Mouse (Mus musculus): ENCODE data around the gene Iqcn. TPM values are rescaled to one million over a fixed set of nuclear protein-coding genes. Genes with fewer than 3 reads are reported as not detected.
A peak's percentile ranks its signal among the peaks of the same experiment; 100 is the strongest.

Iqcn gene
- polyA plus RNA-seq, 1 experiment from 2014 or later, result 0.04 TPM

DNA sequence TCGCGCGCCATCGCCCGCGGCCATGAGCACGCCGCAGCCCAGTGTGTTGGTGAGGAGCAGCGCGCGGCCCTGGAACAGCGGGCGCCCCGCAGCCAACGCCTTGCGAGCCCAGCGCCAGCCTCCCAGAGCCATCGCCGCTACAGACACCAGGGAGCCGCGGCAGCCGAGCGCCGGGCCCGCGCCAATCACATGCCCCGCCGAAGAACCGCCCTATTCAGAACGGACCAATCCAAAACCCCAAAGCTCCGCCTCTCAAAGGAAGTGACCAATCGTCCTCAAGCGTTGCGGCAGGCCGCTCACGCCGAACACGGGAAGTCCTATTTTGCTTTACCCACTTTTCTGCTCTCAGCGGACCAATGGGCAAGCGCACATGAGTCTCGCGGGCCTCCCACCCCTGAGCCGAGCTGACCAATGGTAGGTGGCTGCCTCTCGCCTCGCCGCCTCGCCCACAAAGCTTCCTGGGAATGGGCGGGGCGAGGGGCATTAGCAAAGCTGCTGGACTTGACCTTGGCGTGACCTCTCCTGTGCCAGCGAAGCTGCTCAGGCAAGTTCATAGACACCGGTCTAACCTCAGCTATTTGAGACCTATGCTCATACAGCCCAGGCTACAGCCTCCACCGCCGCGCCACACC, 57.6 kb downstream of the Iqcn start, which contains the start of gene Mpv17l2:
Gene Mpv17l2 (minus strand): TSS at position 172 of the 632 bp plus-strand sequence.
- ATAC-seq (ENCODE audit: insufficient read depth) (peak; percentile 96), DNase-seq (peak; percentile 99)
- Histone ChIP-seq H3K9me3 (ENCODE audit: low read depth, low read length) (no peaks in the 10 kb centered on the region), H3K36me3 (ENCODE audit: insufficient read depth) (peaks cover 22% of the 10 kb centered on the region; the same call in 1 of the 2 replicates), H3K9ac (peak within 1 kb of the TSS; percentile 75), H3K4me1 (ENCODE audit: insufficient read depth) (peaks cover 8% of the 10 kb centered on the region; the same call in 1 of the 2 replicates), H3K4me3 (ENCODE audit: low read depth, low read length) (peak within 1 kb of the TSS; percentile 70), H3K27me3 (ENCODE audit: insufficient read depth, low read length) (no peaks in the 10 kb centered on the region), H3K4me2 (peak within 1 kb of the TSS; percentile 100), H3K27ac (ENCODE audit: low read depth) (peak within 1 kb of the TSS; percentile 73)
- WGBS, result under 1% methylated on average over 55 of the region's 55 CpGs
- TF ChIP-seq CTCF (IDR thresholded peaks at IDR 0.05; ENCODE audit: low read depth), result no peak

DNA sequence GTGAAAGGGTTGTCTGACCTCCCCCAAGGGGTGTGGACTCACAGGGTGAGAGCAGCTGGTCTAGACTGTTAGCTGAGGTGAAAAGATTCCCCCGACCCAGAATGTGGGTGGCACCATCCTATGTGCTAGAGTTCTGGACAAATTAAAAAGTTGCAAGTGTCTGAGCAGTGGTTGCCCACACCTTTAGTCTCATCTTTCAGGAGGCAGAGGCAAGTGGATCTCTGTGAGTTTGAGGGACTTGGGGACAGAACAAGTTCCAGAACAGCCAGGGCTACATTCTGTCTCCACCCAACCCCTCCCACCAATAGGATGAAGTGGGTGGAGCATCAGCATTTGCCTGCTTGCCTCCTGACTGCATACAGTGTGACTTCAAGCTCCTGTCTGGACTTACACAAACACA, 58.9 kb downstream of the Iqcn start:
- no peak overlapping the region for H3K27ac ChIP-seq (ENCODE audit: low read depth)
- H3K27me3 ChIP-seq (ENCODE audit: insufficient read depth, low read length), result no peaks in the 10 kb centered on the region
- no peak overlapping the region for H3K4me2 ChIP-seq
- peaks cover 8% of the 10 kb centered on the region; the same call in 1 of the 2 replicates for H3K4me1 ChIP-seq (ENCODE audit: insufficient read depth)
- ATAC-seq (ENCODE audit: insufficient read depth), result no peak
- peaks cover 16% of the 10 kb centered on the region; the same call in 1 of the 2 replicates for H3K36me3 ChIP-seq (ENCODE audit: insufficient read depth)
- no peaks in the 10 kb centered on the region for H3K9me3 ChIP-seq (ENCODE audit: low read depth, low read length)
- no peak overlapping the region for H3K4me3 ChIP-seq (ENCODE audit: low read depth, low read length)
- DNase-seq, result no peak
- H3K9ac ChIP-seq, result no peak overlapping the region
- WGBS, result 79% methylated on average over 1 of the region's 1 CpGs
- TF ChIP-seq CTCF (IDR thresholded peaks at IDR 0.05; ENCODE audit: low read depth), result no peak

DNA sequence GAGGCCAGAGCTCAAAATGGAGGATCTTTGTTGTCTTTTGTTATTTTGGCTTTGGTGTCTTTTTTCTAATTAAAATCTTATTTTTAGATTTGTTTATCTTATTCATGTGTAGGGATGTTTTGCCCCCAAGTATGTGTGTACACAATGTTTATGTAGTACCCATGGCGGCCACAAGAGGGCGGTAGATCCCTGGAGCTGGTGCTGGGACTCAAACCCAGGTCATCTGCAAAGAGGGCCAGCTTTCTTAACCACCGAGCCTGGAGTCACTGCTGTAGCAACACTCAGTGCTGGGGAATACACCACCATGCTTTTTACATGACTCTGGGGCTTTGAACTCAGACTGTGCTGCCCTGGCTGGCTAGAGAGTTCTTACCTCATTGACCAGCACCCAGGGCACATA, 60.1 kb downstream of the Iqcn start:
- ATAC-seq (ENCODE audit: insufficient read depth) (no peak), DNase-seq (peak; percentile 69)
- Histone ChIP-seq H3K9ac (no peak overlapping the region), H3K27ac (ENCODE audit: low read depth) (0 out of 2 replicates have a peak overlapping the region, but pooled peaks have one; percentile 8), H3K27me3 (ENCODE audit: insufficient read depth, low read length) (no peaks in the 10 kb centered on the region), H3K4me3 (ENCODE audit: low read depth, low read length) (no peak overlapping the region), H3K4me1 (ENCODE audit: insufficient read depth) (peaks cover 8% of the 10 kb centered on the region; the same call in 1 of the 2 replicates), H3K36me3 (ENCODE audit: insufficient read depth) (peaks cover 11% of the 10 kb centered on the region), H3K4me2 (no peak overlapping the region), H3K9me3 (ENCODE audit: low read depth, low read length) (no peaks in the 10 kb centered on the region)
- TF ChIP-seq CTCF (IDR thresholded peaks at IDR 0.05; ENCODE audit: low read depth), result peak; percentile 87
- 8% methylated on average over 3 of the region's 3 CpGs for WGBS

DNA sequence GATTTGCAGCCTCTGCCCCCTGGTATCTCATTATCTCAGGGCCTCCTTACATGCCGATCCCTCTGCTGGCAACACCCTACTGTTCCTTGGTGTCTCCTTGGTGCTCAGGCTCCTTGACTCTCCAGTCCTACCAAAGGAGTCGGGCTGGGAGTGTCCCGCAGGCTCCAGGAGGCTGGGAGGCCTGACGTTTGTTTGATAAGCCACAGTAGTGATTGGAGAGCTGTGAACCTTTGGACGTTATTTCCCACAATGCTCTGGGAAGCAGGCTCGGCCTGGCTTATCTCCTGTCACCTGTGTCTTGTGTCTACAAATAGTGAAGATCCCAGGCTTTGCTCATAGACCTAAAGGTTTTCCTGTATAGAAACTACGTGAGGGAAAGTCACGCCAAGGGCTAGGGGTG, 60.8 kb downstream of the Iqcn start:
- WGBS, result 63% methylated on average over 8 of the region's 8 CpGs
- Histone ChIP-seq H3K4me1 (ENCODE audit: insufficient read depth) (peaks cover 8% of the 10 kb centered on the region; the same call in 1 of the 2 replicates), H3K9me3 (ENCODE audit: low read depth, low read length) (no peaks in the 10 kb centered on the region), H3K27me3 (ENCODE audit: insufficient read depth, low read length) (no peaks in the 10 kb centered on the region), H3K9ac (no peak overlapping the region), H3K4me2 (peak overlapping the region; percentile 4; the same call in 1 of the 2 replicates), H3K27ac (ENCODE audit: low read depth) (no peak overlapping the region), H3K36me3 (ENCODE audit: insufficient read depth) (peaks cover 18% of the 10 kb centered on the region), H3K4me3 (ENCODE audit: low read depth, low read length) (no peak overlapping the region)
- DNase-seq, result no peak
- TF ChIP-seq CTCF (IDR thresholded peaks at IDR 0.05; ENCODE audit: low read depth), result no peak
- ATAC-seq (ENCODE audit: insufficient read depth), result no peak

DNA sequence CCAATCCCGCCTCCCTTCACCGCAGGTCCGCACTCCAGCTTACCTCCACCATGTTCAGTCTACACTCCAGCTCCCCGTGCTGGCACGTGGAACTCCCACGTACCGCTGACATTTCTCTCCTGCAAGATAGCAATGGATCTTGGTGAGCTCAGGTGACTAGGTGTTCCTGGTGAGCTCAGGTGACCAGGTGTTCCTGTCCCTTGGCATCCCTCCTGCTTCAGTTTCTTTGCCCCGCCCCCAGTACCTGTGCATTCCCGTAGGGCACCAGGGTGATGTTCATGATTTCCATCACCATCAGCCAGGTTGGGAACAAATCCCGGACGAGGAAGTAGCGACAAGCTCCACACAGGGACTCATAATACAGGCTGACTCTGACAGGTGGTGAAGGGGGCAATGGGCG, 61.4 kb downstream of the Iqcn start:
- peaks cover 6% of the 10 kb centered on the region; the same call in 1 of the 2 replicates for H3K4me1 ChIP-seq (ENCODE audit: insufficient read depth)
- no peak overlapping the region for H3K4me3 ChIP-seq (ENCODE audit: low read depth, low read length)
- H3K9me3 ChIP-seq (ENCODE audit: low read depth, low read length), result no peaks in the 10 kb centered on the region
- H3K9ac ChIP-seq, result no peak overlapping the region
- peaks cover 25% of the 10 kb centered on the region for H3K36me3 ChIP-seq (ENCODE audit: insufficient read depth)
- WGBS, result 90% methylated on average over 13 of the region's 13 CpGs
- ATAC-seq (ENCODE audit: insufficient read depth) (no peak), DNase-seq (no peak)
- TF ChIP-seq CTCF (IDR thresholded peaks at IDR 0.05; ENCODE audit: low read depth), result no peak
- no peak overlapping the region for H3K27ac ChIP-seq (ENCODE audit: low read depth)
- H3K27me3 ChIP-seq (ENCODE audit: insufficient read depth, low read length), result no peaks in the 10 kb centered on the region
- no peak overlapping the region for H3K4me2 ChIP-seq

DNA sequence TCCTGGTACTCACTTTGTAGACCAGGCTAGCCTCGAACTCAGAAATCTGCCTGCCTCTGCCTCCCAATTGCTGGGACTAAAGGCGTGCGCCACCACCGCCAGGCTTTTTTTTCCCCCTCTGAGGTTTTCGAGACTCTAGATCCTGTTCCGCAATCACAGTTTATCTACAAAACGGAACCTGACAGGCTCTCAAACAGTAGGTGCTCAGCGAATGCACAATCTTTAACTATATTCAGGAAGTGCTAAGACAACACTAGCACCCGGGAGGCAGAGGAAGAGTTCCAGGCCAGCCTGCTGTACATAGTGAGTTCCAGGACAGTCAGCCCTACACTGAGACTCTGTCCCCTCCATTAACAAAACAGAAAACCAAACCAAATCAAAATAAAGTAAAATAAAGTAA, 62.1 kb downstream of the Iqcn start:
- WGBS, result 68% methylated on average over 9 of the region's 9 CpGs
- Histone ChIP-seq H3K4me2 (peak overlapping the region; percentile 83), H3K36me3 (ENCODE audit: insufficient read depth) (peaks cover 31% of the 10 kb centered on the region), H3K9me3 (ENCODE audit: low read depth, low read length) (no peaks in the 10 kb centered on the region), H3K27ac (ENCODE audit: low read depth) (no peak overlapping the region), H3K27me3 (ENCODE audit: insufficient read depth, low read length) (no peaks in the 10 kb centered on the region), H3K9ac (peak overlapping the region; percentile 58), H3K4me1 (ENCODE audit: insufficient read depth) (no peaks in the 10 kb centered on the region), H3K4me3 (ENCODE audit: low read depth, low read length) (peak overlapping the region; percentile 49)
- ATAC-seq (ENCODE audit: insufficient read depth), result no peak
- no peak for TF ChIP-seq CTCF (IDR thresholded peaks at IDR 0.05; ENCODE audit: low read depth)
- DNase-seq, result no peak

DNA sequence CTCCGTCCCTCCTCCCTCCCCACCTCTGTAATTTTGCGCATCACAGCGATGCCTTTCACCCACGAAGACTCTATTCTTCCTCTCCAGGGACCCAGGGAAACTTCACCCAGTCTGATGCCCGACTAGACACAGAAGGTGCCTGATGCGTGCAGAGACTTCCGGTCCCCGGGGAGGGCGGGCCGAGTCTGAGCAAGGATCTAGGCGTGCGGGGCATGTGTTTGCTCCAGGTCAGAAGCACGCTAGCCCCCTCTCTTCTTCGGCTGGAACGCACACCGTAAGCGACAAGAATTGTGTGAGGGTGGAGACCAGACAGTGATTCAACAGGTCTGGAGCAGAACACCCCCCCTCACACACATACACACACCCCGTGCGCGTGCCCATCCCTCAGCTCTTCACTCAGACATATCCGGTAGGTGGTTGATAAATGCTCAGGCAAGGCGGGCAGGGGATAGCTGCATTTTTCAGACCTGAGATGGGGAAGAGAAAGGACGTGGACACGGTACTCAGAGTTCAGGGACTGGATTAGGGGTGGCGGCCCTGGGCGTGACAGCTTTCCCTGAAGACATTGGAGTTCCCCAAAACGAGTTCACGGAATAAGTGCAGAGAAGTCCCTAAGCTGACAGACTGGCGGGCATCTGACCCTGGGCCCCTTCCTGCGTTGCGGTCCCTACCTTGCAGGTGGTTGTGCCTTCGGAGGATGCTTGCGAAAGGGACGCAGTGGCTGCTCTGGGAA, 62.7 kb downstream of the Iqcn start:
- Histone ChIP-seq H3K4me1 (ENCODE audit: insufficient read depth) (no peaks in the 10 kb centered on the region), H3K4me3 (ENCODE audit: low read depth, low read length) (peak overlapping the region; percentile 49), H3K27me3 (ENCODE audit: insufficient read depth, low read length) (no peaks in the 10 kb centered on the region), H3K4me2 (peak overlapping the region; percentile 83), H3K36me3 (ENCODE audit: insufficient read depth) (peaks cover 38% of the 10 kb centered on the region), H3K9me3 (ENCODE audit: low read depth, low read length) (no peaks in the 10 kb centered on the region), H3K9ac (peak overlapping the region; percentile 58), H3K27ac (ENCODE audit: low read depth) (peak overlapping the region; percentile 26)
- DNase-seq, result peak; percentile 59
- WGBS, result under 1% methylated on average over 34 of the region's 34 CpGs
- ATAC-seq (ENCODE audit: insufficient read depth), result no peak
- TF ChIP-seq CTCF (IDR thresholded peaks at IDR 0.05; ENCODE audit: low read depth), result 0 out of 2 replicates have a peak, but pooled peaks have one; percentile 1
